Mouse (Mus musculus): Measurements from ENCODE around the gene Txndc16.

Gene Txndc16

GRCm38 (mm10) chr14:45153258-45153657 is 66.9 kb downstream of the Txndc16 start:
- WGBS, result 85% methylated on average over 2 of the region's 2 CpGs

- WGBS, result 48% methylated on average over 4 of the region's 4 CpGs
Measured at GRCm38 (mm10) chr14:45142511-45142910, 77.6 kb downstream of the Txndc16 start.

- 54% methylated on average over 17 of the region's 17 CpGs for WGBS
Measured at GRCm38 (mm10) chr14:45140344-45141080, 79.6 kb downstream of the Txndc16 start.

- 56% methylated on average over 2 of the region's 2 CpGs for WGBS
Measured at GRCm38 (mm10) chr14:45135961-45136360, 84.2 kb downstream of the Txndc16 start.

- WGBS, result 50% methylated on average over 9 of the region's 9 CpGs
Measured at GRCm38 (mm10) chr14:45135560-45135959, 84.6 kb downstream of the Txndc16 start.

GRCm38 (mm10) chr14:45118359-45118758 is 101.8 kb downstream of the Txndc16 start:
- 61% methylated on average over 4 of the region's 4 CpGs for WGBS

- 92% methylated on average over 8 of the region's 8 CpGs for WGBS
Measured at GRCm38 (mm10) chr14:45102201-45102600, 117.9 kb downstream of the Txndc16 start.

- WGBS, result 78% methylated on average over 3 of the region's 3 CpGs
Measured at GRCm38 (mm10) chr14:45092327-45092726, 127.8 kb downstream of the Txndc16 start.

GRCm38 (mm10) chr14:45090011-45090410 is 130.1 kb downstream of the Txndc16 start:
- 83% methylated on average over 4 of the region's 4 CpGs for WGBS

GRCm38 (mm10) chr14:45085651-45086425 is 134.3 kb downstream of the Txndc16 start:
- WGBS, result 78% methylated on average over 5 of the region's 5 CpGs

GRCm38 (mm10) chr14:45084656-45085280 is 135.4 kb downstream of the Txndc16 start:
- 92% methylated on average over 5 of the region's 5 CpGs for WGBS

GRCm38 (mm10) chr14:45083540-45083939 is 136.6 kb downstream of the Txndc16 start:
- WGBS, result 40% methylated on average over 4 of the region's 4 CpGs

Measured in cerebral cortex, adult 2 months (tissue).